Mouse (Mus musculus) limb, embryonic 14.5 days (tissue): Measurements from ENCODE around the gene Arhgap27. TPM values are rescaled to one million over a fixed set of nuclear protein-coding genes. Genes with fewer than 3 reads are reported as not detected.

Source experiments
- ATAC-seq: fragments of 200-750 bp; cut with Nextera tagmentation; 2 replicates; pipeline ENCODE4 v1.8.0; 2017; ENCODE audit warnings: low read depth, moderate number of reproducible peaks, moderate TSS enrichment; ENCODE audit not compliant: low FRiP score
- DNase-seq: peaks from one replicate; pipeline ENCODE4 v3.0.0-alpha.2; 2015; ENCODE audit warnings: low spot score
- H3K27ac ChIP-seq: fragments of 300-500 bp; sonication (generic); replicated peaks from 2 replicates; pipeline ENCODE4 v1.5.1; 2014; ENCODE audit warnings: low read depth, mild to moderate bottlenecking, low read length, moderate library complexity, mixed read lengths
- H3K27me3 ChIP-seq: fragments of 300-500 bp; sonication (generic); 2 replicates; pipeline ENCODE4 v1.6.1; 2014; ENCODE audit warnings: low read length, mixed read lengths; ENCODE audit not compliant: control insufficient read depth, insufficient read depth
- H3K36me3 ChIP-seq: fragments of 300-500 bp; sonication (generic); 2 replicates; pipeline ENCODE4 v1.6.1; 2014; ENCODE audit warnings: mild to moderate bottlenecking, low read length, moderate library complexity, mixed read lengths; ENCODE audit not compliant: control insufficient read depth, insufficient read depth
- H3K4me1 ChIP-seq: fragments of 300-500 bp; sonication (generic); 2 replicates; pipeline ENCODE4 v1.6.1; 2014; ENCODE audit warnings: antibody characterized with exemption, low read length, mixed read lengths; ENCODE audit not compliant: control insufficient read depth, insufficient read depth
- H3K4me2 ChIP-seq: fragments of 300-500 bp; sonication (generic); replicated peaks from 2 replicates; pipeline ENCODE4 v1.6.1; 2014; ENCODE audit warnings: low read depth, mild to moderate bottlenecking, low read length, moderate library complexity; ENCODE audit not compliant: severe bottlenecking
- H3K4me3 ChIP-seq: fragments of 300-500 bp; sonication (generic); replicated peaks from 2 replicates; pipeline ENCODE4 v1.5.1; 2014; ENCODE audit warnings: low read length
- H3K9ac ChIP-seq: fragments of 300-500 bp; sonication (generic); 2 replicates; pipeline ENCODE4 v1.6.1; 2014; ENCODE audit warnings: mild to moderate bottlenecking, low read depth, low read length, moderate library complexity; ENCODE audit not compliant: severe bottlenecking
- H3K9me3 ChIP-seq: fragments of 300-500 bp; sonication (generic); 2 replicates; pipeline ENCODE4 v1.6.1; 2016; ENCODE audit warnings: low read length; ENCODE audit not compliant: control insufficient read depth
- POLR2A ChIP-seq: fragments of 200-500 bp; IDR thresholded peaks from 2 replicates; pipeline ENCODE4 v1.8.0; 2012; ENCODE audit warnings: inconsistent platforms, mild to moderate bottlenecking, moderate library complexity, borderline replicate concordance; ENCODE audit not compliant: insufficient read depth, insufficient read length; ENCODE audit errors: extremely low read depth
- WGBS: fragments of 180-500 bp; shearing (Covaris S2); extraction: QIAGEN DNeasy Blood & Tissue Kit; methylation state at CpG from one replicate; pipeline ENCODE4 v1.1.7; 2014; 5-methylcytosine and 5-hydroxymethylcytosine counted together
- polyA plus RNA-seq, 2 experiments: library from polyadenylated mRNA; depleted of rRNA in 1 of 2; stranded (reverse) in 1 of 2; unstranded in 1 of 2; fragments of >200 nt; fragmentation: Nextera tagmentation in 1 of 2; extraction: Ambion mirVana in 1 of 2; gene quantifications; 2 replicates each; pipeline versions ENCODE4 v1.2.1 to v1.2.3; 2012 to 2014

Arhgap27 gene
- polyA plus RNA-seq, 2 experiments: 8.4 to 14.1 TPM

DNA sequence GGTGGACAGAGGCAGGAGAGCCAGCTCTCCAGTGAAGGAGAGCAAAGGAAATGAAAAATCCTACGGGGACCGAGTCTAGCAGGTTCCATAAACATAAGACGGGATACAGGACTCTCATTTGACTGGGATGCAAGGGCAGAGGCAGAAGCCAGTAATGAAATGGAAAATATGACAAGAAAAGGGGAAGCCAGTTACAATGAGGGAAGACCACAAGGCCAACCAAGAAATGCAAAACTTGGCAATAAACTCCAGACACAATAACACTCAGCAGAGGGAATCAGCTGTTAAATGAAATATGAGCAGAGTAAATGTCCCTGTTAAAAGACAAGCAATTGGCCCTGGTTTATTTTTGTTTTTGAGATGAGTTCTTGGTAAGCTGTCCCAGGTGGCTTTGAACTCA is 9.5 kb downstream of the Arhgap27 start:
- Histone ChIP-seq H3K36me3 (no peaks in the 10 kb centered on the region), H3K27me3 (peaks cover 28% of the 10 kb centered on the region; the same call in 1 of the 2 replicates), H3K9me3 (peaks cover 4% of the 10 kb centered on the region; the same call in 1 of the 2 replicates), H3K27ac (no peak overlapping the region), H3K9ac (no peak overlapping the region), H3K4me1 (peaks cover 6% of the 10 kb centered on the region), H3K4me3 (no peak overlapping the region), H3K4me2 (no peak overlapping the region)
- TF ChIP-seq POLR2A: no peak
- 64% methylated on average over 3 of the region's 3 CpGs for WGBS
- ATAC-seq: no peak
- no peak for DNase-seq

DNA sequence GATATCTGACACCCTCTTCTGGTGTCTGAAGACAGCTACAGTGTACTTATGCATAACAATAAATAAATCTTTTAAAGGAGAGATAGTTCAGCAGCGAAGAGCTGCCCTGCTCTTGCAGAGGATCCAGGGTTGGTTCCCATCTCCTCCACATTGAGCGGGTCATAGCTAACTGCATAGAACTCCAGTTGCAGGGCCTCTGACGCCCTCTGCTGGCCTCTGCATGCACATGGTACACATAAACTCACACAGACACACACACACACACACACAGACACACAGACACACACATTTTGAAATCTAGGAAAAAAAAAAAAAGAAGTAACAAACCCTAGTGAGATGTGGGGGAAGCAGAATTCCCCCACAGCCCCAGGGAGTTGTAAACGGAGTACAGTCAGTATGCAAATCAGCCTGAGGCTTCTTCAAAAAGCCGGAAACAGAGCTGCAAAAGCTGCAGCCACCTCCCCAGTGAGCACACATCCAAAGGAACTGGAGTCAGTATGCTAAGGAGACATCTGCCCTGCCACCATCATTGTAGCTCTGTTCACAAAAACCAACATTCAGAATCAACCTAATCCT is 11.2 kb downstream of the Arhgap27 start:
- peaks cover 4% of the 10 kb centered on the region; the same call in 1 of the 2 replicates for H3K9me3 ChIP-seq
- 82% methylated on average over 5 of the region's 5 CpGs for WGBS

DNA sequence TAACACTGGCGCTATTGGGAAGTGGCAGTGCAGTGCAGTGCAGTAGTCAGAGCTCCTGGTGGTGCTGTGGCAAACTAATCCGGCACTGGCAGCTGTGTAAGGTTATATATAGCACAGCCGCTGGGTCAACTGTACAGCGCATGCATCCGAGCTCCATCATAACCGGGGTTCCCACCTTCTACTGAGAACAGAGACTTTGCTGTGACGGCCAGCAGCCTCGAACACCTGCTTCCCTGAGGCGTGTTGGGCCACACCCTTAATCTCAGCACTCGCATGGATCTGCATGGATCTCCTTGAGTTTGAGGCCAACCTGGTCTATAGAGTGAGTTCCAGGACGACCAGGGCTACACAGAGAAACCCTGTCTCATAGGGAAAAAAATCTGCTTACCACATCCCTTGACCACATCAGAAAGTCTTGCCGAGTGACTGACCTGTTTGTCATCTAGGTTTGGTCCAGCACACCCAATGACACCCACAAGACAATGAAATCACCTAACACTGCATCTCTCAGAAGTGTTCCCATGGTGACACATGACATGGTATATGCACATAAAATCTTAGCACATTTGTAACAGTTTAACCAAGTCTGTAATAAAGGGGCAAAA is 12.7 kb downstream of the Arhgap27 start:
- 79% methylated on average over 12 of the region's 12 CpGs for WGBS
- H3K4me2 ChIP-seq: no peak overlapping the region
- H3K9ac ChIP-seq: no peak overlapping the region
- no peak overlapping the region for H3K27ac ChIP-seq
- ATAC-seq: no peak
- H3K4me1 ChIP-seq: peaks cover 6% of the 10 kb centered on the region
- DNase-seq: no peak
- no peaks in the 10 kb centered on the region for H3K27me3 ChIP-seq
- no peaks in the 10 kb centered on the region for H3K36me3 ChIP-seq
- H3K4me3 ChIP-seq: no peak overlapping the region
- TF ChIP-seq POLR2A: no peak
- H3K9me3 ChIP-seq: peaks cover 4% of the 10 kb centered on the region; the same call in 1 of the 2 replicates

More for the DNA sequence above, 11.2 kb downstream of the Arhgap27 start:
- H3K4me3 ChIP-seq: no peak overlapping the region
- no peak for ATAC-seq
- peaks cover 6% of the 10 kb centered on the region for H3K4me1 ChIP-seq
- no peak overlapping the region for H3K4me2 ChIP-seq
- H3K27me3 ChIP-seq: 0 out of 2 replicates have a peak, but pooled peaks cover 13% of the 10 kb centered on the region
- no peak for DNase-seq
- no peaks in the 10 kb centered on the region for H3K36me3 ChIP-seq
- TF ChIP-seq POLR2A: no peak
- H3K9ac ChIP-seq: no peak overlapping the region
- H3K27ac ChIP-seq: no peak overlapping the region

- DNase-seq (no peak), ATAC-seq (no peak)
- Histone ChIP-seq H3K4me3 (no peak overlapping the region), H3K36me3 (no peaks in the 10 kb centered on the region), H3K9me3 (peaks cover 4% of the 10 kb centered on the region; the same call in 1 of the 2 replicates), H3K4me1 (peaks cover 4% of the 10 kb centered on the region; the same call in 1 of the 2 replicates), H3K9ac (no peak overlapping the region), H3K27me3 (no peaks in the 10 kb centered on the region), H3K4me2 (no peak overlapping the region), H3K27ac (no peak overlapping the region)
- WGBS: 80% methylated on average over 2 of the region's 2 CpGs
- TF ChIP-seq POLR2A: no peak
These were observed 13.8 kb downstream of the Arhgap27 start for GRCm38 (mm10) chr11:103349699-103350098.

- H3K4me1 ChIP-seq: peaks cover 4% of the 10 kb centered on the region; the same call in 1 of the 2 replicates
- WGBS: 62% methylated on average over 5 of the region's 5 CpGs
- H3K4me2 ChIP-seq: no peak overlapping the region
- H3K27ac ChIP-seq: no peak overlapping the region
- peaks cover 4% of the 10 kb centered on the region; the same call in 1 of the 2 replicates for H3K9me3 ChIP-seq
- no peak for ATAC-seq
- no peaks in the 10 kb centered on the region for H3K27me3 ChIP-seq
- H3K4me3 ChIP-seq: no peak overlapping the region
- DNase-seq: no peak
- H3K36me3 ChIP-seq: no peaks in the 10 kb centered on the region
- no peak for TF ChIP-seq POLR2A
- no peak overlapping the region for H3K9ac ChIP-seq
These were observed 16.8 kb downstream of the Arhgap27 start for GRCm38 (mm10) chr11:103346657-103347056.
